Mouse (Mus musculus) adrenal gland (tissue): ENCODE results near the gene Ptprk.

ENCODE experiments used
- intact Hi-C: fragments of 180-260 bp; cut with DNase I; formaldehyde crosslinking; loops from one replicate; pipeline ENCODE4 v1.15.1; 2025

The Ptprk gene

DNA sequence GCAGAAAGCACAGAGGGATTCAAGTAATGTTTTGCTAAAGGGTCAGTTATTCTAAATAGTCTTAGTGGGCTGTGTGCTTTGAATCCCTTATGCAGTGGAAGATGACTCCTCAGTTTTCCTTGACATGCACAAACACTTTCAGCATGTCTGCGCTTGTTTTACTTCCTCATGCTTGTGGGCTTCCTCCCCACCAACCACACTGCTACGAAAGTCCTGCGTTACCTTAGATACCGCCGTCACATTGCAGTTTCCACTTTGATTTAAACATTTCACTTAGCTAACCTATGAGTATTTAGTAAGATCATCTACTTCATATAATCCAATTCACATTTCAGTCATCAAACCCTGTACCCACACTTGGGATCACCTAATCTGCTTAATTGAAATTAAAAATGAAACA, 441.5 kb downstream of the Ptprk start:
- intact Hi-C loops, result no loop called here

DNA sequence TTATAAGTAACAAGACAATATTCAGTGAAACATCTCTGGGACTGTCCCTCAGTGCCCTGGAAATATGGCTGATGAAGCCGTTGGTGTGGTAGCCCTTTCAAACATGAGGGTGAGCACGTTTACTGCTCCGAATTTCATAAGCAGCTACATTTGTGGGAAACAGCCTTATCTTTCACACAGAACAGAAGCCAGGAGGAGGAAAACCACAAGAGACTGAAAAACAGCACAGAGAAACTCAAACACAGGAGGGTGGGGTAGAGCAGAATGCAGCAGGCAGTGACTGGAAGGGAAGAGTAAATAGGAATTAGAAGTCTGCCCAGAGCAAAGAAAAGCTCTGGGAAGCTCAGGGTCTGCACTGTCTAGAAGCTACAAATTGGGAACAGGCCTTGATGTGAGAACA, 443.7 kb downstream of the Ptprk start:
- intact Hi-C loops, result no loop called here

DNA sequence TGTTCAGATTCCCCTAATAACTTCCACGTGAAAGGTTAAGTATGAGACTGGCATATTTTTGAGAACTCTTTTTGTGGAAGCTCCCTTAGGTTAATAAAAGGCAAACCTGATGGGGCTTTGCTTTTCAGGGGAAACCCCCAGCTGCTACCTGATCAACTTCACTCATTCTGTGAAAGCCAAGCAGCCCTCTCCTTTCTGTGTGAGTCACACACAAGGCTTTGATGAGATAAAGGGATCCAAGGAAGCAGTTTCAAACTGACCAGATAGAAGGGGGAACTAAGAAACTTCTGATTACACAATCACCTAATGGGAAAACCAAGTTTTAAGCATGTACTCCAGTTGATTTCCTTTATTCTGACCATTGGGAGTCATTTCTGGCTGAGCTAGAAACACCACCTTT, 445.2 kb downstream of the Ptprk start:
- intact Hi-C loops, result no loop called here

DNA sequence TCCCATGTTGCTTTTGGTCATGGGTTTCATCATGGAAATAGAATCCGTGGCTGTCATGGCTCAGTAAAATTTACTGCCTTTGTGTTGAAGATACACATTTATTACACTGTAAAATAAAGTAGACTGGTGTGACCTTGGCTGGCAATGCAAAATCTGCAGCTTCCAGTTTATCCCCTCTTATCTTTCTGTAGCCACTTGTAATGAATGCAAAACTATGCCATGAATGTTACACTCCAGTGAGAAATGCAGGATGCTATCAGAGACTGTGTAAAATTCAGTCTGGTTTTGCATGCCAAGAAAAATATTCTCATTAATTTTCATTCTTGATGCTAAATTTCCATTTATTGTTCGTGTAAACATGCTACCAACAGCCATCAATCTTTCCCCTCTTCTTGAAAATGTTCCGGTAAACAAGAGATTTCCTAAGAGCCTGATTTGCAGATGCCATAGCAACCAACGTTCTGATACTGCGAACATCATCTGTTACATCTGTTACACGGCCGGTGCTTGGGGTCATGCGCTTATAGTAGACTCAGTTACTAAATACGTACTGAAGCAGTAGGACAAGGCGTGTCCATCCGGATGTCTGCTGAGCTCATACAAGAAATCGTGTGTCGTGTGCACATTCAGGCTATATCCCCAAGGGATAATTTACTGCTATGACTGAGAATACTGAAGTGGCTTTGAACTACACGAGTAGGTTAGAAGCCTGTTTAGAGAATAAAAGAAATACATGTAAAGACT, 449.5 kb downstream of the Ptprk start:
- intact Hi-C loops, result no loop called here

DNA sequence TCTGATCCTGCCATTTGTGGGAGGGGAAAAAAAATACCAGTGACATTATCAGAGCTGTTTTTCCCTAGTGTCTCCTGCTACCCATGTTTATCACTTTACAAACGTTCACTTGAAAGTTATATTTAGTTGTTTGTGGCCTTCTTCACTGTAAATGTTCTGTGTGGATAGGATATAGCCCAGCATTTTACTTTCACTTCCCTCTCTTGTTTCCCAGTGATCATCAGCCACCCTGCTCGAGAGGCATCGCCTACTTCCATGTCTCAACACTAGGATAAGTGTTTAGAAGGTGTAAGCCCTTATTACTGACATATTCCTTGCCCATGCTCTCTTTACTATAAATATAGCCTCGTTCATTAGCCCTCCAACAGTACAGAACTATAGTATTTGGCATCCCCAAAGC, 466.0 kb downstream of the Ptprk start:
- intact Hi-C loops, result no loop called here

DNA sequence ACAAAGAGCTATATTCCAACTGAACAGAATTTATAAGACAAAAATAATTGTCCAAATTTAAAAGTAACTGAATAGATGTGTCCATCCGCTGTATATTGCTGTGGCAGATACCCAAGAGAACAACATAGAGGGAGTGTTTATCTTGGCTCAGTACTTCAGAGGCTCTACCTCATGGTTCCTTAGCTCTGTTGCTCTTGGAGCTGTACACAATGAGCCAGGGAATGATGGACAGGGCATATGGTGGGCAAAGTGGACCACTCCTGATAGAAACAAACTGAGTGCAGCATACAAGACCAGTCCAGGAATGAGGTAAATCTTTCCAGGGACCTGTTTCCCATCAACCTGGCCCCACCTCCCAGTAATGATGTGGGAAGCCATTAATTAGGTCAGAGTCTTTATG, 468.1 kb downstream of the Ptprk start:
- intact Hi-C loops, result no loop called here

DNA sequence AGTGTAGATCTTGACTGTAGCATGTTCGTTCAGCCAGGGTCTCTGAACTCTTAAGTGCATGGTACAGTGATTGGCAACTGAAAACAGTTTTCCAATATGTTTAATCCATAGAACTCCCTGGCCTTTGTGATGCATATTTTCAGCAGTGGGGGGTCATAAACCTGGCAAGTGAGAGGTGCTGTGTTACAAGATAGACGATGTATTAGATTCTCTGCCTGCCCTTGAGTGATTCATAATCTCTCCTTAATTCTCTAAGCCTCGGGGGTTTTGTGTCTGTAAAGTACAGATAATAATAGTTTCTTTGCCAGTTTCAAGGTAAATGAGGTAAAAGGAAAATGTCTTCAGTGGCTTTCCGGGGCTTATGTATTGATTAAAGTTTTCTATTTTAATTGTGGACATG, 475.9 kb downstream of the Ptprk start:
- intact Hi-C loops, result no loop called here

DNA sequence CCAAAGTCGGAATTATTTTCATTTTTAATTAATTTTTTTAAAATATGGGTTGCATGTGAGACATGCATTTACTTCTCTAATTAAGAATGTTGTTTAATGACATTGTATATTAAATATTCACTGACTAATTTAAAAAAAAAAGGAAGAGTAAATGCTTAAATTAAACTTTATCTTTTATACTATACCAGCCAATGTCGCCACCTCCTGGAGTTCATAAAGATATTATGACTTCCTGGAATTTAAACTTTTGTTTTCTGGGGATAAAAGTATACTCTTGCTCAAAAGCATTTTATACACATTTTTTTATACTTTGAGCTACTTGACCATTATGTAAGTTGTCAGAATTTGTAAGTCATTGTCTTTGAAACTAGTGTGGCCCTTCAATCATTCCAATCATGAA, 477.4 kb downstream of the Ptprk start:
- intact Hi-C loops, result no loop called here

DNA sequence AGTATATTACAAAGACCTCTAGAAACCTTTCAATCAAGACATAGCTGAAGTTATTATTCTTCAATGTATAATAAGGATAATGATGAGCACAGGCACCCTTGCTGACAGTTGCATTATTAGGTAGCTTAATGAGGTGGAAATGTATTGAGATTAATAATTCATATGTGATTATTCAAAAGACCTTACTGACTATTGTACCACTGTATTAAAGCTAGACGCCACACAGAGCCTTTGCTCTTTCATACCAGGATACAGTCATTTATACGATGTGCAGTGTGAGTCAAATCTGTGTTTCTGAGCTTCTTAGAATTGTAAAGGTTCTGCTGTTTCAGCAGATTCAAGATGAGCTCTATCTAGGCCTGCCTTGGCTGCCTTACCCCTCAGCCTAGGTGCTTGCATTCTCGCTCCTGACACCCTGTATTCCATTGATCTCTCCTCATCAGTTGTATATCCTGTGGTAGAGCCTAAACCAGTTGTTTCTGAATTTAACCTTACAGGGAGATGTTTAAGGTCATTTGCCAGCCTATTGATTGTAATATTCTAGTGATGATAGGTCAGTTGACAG, 489.6 kb downstream of the Ptprk start:
- intact Hi-C loops, result no loop called here

DNA sequence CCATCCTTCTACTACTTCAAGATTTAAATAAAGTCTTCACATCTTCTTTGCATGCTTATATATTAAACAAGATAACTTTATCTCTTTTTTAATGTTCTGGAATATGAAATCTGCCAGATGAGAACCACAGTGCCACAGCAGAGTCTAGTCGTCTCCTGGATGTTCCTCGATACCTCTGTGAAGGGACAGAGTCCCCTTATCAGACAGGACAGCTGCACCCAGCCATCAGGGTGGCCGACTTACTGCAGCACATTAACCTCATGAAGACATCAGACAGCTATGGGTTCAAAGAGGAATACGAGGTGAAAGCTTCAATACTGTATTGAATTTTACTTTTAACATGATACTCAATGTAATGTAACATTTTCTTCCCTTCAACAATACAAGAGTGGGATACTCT, 491.8 kb downstream of the Ptprk start:
- intact Hi-C loops, result no loop called here

DNA sequence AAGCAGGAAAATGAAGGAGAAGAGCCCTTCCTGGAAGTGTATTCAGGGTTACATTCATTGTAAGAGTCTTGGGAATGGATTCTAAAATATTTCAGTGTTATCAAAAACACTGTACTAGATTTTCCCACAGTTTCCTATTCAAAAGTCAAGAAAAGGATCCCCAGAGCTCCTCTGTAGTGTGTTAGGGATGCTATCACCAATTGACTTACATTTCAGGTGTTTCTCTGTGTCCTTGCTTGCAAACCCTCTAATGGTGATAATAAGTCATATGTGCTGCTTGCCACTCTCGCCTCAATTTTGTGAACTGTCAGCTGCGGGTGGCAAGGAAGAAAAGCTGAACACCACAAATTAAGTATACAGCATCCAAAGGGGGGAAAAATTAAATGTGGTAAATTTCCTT, 492.2 kb downstream of the Ptprk start:
- intact Hi-C loops, result no loop called here

DNA sequence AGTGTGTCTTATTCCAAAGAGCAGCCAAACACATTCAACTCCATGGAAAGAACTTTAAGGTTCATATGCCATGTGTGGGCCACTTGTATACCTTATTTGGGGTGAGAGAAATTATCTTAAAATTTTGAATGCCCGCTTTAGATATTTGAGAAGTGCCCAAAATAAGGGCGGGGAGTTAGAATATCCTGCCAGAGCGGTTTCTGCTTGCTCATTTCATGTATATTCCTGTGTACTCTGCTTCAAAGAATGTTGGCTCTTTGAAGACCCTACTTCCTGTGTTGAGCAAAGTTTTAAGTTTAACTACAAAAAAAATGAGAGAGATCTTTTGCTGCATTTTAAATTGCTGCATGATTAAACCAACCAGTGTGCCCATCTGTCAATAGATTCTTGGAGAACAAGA, 492.8 kb downstream of the Ptprk start:
- intact Hi-C loops, result no loop called here

DNA sequence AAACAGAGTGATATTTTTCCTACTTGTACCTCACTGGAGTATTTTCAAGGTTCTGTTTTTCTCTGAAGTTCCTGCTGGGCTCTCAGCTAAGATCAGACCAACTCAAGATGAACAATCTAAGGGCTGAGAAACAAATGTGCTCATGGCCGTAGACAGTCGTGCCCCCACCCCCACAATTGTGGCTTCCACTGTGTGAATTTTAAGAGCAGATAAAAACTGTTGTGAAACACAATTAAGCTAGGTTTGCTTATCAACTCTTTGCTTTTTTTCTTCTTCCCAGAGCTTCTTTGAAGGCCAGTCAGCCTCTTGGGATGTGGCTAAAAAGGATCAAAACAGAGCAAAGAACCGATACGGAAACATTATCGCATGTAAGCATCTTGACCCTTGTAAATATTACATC, 493.4 kb downstream of the Ptprk start:
- intact Hi-C loops, result no loop called here

DNA sequence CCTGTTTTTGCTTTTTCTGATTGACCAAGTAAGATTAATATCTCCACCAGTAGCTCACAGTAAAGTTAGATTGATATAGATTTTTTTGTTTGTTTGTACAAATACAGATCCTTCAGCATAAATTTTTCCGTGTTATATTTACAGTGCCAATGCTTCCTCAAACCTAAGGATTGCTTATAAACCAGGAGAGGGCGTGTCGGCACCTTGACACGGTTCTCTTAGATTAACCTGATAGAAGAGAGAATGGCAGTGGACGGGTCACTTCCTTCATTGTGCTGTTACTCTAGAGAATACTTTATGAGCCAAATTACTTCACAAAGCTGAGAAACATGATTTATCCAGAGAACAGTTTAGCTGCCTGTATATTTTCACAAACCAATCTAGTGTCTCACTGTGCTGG, 505.0 kb downstream of the Ptprk start:
- intact Hi-C loops, result no loop called here

DNA sequence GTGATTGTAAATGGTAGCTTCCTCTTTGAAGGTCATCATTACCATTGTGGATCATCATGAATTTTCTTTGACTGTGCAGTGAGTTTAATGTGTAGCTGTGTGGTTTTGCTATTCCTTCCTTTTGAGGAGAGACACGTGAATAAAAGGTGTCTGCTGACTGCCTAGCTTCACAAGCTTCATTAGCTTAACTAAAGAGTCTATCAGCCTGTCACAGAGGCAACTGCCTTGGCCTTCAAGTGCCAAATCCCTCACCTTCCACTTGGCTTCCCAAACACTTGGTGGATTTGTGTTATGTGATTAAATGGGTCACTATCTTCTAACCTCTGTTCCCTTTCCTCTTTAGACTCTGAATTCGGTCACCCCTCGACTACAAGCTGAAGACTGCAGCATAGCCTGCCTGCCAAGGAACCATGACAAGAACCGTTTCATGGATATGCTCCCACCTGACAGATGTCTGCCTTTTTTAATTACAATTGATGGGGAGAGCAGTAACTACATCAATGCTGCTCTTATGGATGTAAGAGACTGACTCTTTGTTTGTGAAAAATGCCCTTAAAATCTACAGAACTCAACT, 512.0 kb downstream of the Ptprk start:
- intact Hi-C loops, result no loop called here

DNA sequence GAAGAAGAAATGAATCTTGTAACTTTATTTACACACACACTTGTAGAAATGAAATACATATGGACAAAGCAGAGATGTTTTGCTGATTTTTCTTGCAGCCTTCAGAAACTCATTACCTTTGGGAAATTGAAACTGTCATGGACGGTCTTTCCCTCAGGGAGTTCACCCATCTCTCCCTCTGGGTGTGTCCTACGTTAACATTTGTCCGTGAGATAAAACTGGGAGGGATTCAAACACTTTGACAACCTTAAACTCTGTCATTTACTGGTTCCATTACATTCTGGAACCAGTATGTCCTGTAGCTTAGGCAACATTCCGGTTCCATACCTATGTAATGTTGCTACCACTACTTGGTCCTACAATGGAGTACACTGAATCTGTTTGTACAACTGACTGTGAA, 513.8 kb downstream of the Ptprk start:
- intact Hi-C loops, result no loop called here

DNA sequence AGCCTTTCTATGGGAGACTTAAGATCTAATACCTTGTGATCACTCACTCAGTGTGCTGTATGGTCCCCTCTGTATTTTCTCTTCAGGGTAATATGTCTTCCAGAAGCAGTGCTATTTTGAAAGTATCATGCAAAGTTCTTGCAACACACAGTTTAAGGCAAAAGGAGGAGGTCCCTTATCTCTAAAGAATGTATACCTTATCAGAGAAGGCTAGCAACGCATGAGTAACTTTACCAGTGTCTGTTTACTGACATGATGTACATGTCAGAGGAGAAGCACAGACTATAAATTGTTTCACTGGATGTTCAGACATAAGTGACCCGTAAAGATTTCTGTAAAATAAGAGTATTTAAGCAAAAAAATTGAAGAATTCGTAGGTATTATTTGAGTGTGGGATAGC, 516.2 kb downstream of the Ptprk start:
- intact Hi-C loops, result no loop called here

DNA sequence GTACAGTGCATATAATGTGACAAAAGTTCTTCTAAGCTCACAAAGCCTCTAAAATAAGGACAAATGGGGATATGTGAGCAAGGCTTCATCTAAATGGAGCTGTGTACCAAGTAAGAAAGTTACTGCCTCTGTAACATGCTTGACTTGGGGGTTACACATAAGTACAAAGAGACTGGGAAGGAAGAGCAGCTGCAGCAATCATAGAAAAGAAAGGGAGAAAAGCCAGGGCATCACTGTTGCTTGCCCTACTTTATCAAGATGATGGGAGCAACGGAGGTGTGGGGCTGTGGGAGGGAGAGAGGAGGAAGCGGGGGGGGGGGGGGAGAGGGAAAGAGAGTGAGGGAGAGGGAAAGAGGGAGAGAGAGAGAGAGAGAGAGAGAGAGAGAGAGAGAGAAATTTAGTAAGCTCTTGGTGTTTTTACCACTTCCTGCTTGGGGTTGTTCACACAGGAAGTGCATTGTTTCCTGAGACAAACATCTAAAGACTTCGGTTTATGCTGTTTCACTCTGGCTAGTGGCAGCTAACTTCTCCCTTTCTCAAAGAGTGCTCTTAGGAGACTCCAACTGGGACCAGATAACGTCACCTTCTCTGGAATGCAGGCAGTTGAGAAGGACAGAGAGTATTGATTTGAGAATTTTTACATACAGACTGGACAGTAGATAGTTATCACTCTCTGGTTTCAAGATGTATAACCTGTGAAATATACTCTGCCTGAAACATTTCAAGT, 519.1 kb downstream of the Ptprk start:
- intact Hi-C loops, result no loop called here

DNA sequence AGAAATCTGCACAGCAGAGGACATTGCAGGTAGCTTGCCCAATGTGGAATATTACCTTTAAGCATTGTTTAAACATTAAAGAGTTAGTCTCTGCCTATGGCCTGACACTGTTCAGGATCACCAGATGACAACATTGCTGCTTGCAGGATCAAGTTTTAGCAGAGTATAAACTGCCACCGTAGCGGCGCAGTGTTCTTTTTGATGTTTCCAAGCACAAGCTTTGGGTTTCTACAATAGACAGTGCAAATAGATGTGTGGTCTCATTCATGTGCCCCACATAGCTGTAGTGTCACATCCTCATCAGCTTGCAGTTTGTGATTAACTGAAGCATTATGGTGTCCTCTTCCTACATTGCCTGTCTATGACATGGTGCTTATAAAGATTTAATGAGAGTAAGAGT, 522.3 kb downstream of the Ptprk start:
- intact Hi-C loops, result no loop called here

DNA sequence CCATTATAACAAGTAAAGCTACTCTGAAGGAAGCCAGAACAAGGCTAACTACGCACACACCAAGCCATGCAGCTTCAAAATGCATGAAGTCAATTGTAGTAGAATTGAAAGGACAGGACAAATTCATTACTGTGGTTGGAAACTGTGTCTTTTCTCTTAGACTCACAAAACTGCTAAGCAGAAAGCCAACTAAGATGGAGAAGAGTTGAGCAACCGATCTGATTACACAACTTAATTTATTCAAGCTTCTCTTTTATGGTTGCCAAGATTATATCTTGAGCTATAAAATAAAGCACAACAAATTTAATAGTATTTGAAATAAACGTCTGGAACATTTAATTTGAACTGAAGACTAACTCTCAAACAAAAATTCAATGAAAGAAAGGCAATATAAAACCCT, 534.5 kb downstream of the Ptprk start:
- intact Hi-C loops, result no loop called here

DNA sequence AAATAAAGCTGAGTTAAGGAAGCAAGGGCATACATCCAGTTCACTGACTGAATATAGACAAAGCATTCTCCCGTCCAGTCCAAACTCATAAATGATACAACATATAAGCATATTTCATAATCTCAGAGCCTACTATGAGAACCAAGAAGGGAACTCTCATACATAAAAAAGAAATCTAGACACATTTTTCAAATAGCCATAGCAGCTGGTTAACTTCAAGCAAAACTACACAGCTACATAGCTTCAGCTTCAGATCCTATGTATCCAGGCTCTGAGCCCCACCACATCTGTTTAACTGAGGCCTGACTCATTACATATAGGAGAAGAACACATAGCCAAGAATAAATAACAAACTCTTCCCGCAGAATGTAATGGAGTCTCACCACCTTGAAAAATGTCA, 539.8 kb downstream of the Ptprk start:
- intact Hi-C loops, result no loop called here

DNA sequence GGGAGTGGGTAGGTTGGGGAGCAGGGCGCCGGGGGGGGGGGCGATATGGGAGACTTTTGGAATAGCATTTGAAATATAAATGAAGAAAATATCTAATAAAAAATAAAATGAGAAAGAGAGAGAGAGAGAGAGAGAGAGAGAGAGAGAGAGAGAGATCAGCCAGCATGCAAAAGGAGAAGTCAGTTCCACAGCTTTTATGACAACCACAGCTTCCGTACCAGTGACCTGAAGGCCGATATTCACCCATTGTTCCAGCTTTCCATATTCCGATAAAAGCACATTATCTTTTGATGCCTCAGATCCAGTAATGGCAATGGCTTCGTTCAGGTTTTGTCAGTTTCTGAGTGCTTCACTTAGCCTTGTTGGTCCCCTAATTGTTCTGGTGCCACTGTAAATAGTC, 542.6 kb downstream of the Ptprk start:
- intact Hi-C loops, result no loop called here

DNA sequence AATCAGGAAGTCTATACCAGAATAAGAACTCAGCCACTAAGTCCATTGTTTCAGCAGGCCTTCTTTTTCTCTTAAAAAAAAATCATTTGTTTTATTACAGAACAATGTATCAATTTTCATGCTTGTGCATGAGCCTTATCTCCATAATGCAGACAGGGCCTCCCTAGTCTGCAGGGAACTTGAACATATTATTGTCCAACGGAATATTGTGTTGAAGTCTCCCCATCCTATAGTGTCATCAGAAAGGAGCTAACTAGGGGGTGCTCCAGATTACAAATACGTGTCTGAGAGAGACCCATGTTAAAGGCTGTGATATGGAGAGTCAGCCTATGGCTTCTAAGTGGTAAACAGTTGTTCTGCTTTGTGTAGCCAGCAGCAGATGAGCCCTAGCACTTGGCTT, 543.4 kb downstream of the Ptprk start:
- intact Hi-C loops, result no loop called here
